Mouse (Mus musculus): ENCODE data around the gene Aff1.

DNA sequence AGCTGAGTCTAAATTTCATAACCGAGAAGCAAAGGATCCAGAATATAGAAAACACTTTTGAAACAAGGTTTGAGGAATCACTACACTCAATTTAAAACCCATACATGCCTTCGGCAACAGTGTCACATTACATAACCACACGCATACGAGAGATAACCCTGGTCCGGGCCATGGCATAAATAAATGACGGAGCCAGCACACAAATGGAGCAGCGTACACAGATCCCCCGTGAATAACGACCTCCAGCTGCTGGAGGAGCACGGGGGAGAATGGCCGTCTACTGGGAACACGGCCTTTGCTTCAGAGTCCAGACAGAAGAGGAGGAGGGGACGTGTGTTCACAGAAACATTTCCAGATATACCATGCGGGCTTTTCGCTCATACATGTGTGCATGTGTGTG lies 197.6 kb downstream of the Aff1 start:
- TF ChIP-seq CTCF (IDR thresholded peaks at IDR 0.05; ENCODE audit: low read depth) = no peak
- no peak for TF ChIP-seq EP300 (IDR thresholded peaks at IDR 0.05; ENCODE audit: low read depth)

Measured in liver, embryonic 14.5 days (tissue).